Mouse (Mus musculus) bone marrow, adult 2 months (tissue): ENCODE results near the gene Rnd1.

ENCODE experiments used
- CTCF ChIP-seq: fragments of 200-500 bp; IDR thresholded peaks from 2 replicates; pipeline ENCODE4 v1.5.1; 2011; ENCODE audit warnings: low read length, control low read depth; ENCODE audit not compliant: control insufficient read depth, insufficient read depth
- POLR2A ChIP-seq: fragments of 200-500 bp; IDR thresholded peaks from 2 replicates; pipeline ENCODE4 v1.6.1; 2011; ENCODE audit warnings: low read depth, mild to moderate bottlenecking, control low read depth, low read length, borderline replicate concordance; ENCODE audit not compliant: control insufficient read depth

DNA sequence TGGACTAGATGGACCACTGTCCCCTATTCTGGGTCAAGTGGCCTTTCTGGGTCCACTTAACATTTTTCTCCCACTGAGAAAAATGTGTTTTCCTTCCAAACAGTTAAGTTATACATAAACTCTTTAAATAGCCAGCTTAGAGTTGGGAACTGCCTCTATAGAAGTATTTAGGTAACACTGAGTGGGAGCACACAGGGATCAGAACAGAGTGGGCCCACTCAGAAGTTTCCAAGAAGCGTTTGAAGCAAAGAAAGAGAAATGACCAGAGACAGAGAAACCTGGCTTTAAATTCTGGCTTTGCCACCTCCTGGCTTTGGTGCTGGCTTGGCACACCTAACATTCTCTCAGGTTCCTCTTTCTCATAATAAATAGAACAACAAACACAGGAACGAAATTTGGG is 12.4 kb upstream of the Rnd1 start:
- TF ChIP-seq CTCF, result no peak
- TF ChIP-seq POLR2A, result no peak
